Mouse (Mus musculus): Measurements from ENCODE around the gene Hspb7. TPM values are rescaled to one million over a fixed set of nuclear protein-coding genes. Genes with fewer than 3 reads are reported as not detected.

The Hspb7 gene
- polyA plus RNA-seq (2015; fragmentation: Nextera tagmentation; extraction: Ambion mirVana), result 0.85 and 2.6 TPM in 2 replicates

DNA sequence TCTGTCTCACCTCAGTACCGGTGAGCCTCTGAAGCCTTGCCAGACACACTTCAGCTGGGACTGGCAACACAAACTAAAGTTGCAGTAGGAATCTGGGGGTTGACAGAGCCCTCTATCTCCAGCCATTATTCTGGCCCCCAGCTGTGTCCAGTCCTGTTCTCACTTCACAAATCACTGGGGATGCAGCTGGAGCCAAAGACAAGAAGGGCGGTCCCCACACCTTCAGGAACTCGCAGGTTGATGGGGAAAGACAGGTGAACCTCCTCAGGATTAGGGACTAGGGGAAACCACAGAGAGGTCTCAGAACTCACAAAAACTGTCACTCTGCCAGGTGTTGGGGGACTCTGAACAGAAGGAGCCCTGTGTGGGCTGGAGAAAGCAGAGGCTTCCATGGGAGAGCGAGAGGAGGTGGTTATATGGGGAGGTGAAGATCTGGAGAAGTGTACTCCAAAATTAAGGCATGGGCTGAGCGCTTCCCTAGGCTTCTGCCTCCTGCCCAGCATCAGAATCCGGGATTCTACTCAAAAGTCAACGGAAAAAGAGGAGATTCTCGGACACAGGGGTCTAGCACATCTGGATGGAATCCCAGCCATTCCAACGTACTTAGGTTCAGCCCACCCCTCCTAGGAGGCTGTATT is at the start of gene Hspb7:
TSS of gene Hspb7 (plus strand) at position 588 of the 638 bp plus-strand sequence.

DNA sequence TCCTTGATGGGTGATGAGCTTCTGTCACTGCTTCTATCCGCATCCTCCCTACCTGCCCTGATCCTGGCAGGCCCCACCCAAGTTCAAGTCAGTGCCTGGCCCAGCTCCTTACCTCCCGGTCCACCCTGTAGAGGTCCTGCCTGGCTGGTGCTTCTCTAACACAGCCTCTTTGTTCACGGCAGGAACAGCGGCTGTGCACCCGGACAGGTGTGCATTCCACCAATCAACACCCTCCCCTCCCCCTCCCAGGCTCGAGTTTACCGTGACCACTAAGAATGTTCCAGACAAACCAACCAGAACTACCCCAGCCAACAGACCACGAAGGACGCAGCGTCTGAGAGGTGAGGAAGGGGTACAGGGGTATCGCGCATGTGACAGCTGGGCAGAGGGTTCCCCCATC is 22.0 kb upstream of the Hspb7 start, which contains the start of gene Clcnka:
TSS of gene Clcnka (minus strand) at position 180 of the 400 bp plus-strand sequence.

DNA sequence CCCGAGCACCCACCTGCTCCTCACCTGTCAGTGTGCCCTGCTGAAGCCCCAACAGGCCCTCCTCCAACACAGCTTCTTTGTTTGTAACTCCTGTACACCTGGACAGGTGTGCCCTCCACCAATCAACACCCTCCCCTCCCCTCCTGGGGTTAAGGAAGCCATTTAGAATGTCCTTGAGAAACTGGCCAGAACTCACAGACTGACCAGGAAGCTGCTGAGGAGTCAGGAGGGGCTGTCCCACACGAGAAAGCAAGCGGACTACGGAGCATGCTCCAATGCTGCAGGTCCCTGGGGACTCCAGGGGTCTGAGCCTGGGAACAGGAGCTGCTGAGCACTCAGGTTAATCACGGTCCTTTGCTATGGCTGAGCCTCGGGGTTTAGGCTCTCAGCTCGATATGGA is 4.7 kb upstream of the Hspb7 start, which contains the start of gene Clcnkb:
TSS of gene Clcnkb (minus strand) at position 91 of the 400 bp plus-strand sequence.

DNA sequence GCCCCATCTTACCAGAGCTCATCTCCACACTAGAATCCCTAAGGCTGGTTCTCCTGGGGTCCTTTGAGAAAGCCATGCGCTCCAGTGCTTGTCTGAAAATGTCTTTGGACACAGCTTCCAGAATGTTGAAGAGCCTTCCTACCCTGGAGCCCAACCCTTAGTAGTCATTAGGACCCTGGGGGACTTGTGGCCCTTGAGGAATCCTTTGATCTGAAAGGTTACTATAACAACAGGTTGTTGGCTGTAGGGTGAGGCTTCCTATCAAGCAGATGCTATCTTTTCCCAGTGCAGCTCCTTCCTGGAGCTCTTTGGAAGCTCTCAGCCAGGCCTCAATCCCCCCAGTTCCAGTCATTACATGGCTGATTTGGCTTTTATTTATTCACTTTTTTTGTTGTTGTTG is 15.4 kb downstream of the Hspb7 start, which contains the start of gene Srarp:
TSS of gene Srarp (minus strand) at position 132 of the 400 bp plus-strand sequence.

DNA sequence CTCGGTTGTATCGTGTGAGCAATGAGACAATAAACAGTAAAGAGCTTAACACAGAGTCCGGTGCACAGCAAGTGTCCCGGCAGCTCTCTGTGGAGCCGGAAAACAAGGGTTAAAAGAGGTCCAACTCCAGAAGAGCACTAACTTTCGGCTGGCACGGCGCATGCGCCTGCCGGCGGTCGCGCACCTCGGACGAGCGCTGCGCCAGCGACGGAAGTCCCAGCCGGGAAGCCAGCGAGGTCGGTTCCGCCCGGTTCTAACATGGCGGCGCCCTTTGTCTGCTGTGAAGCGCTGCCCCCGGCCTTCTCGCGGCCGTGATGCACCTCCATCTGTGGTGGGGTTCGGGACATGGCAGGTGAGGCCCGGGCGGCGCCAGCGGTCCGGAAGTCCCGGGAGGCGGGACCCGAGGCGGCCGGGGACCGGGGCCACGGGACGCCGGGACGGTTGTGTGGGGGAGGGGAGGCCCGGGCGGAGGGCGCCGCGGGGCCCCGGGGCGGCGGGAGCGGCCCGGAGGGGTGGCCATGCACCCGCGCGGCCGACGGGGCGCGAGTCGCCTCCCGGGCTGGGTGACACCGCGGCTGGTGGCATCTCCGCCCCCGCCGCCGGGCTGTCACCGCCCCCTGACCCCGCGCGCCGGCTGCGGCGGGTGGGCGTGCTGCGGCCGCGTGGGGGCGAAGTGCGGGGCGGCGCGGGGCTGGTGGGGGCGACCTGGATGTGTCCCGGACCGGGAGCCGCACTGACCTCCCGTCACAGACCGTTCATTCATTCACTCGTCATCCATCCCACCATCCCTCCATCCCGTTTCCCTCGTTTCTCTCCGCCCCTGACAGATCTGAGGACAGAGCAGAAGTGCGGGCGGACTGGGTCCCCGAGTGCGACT is 24.1 kb downstream of the Hspb7 start, which contains the start of gene Zbtb17:
TSS of gene Zbtb17 (plus strand) at position 204 of the 877 bp plus-strand sequence.

Other genes starting within 250 kb of the Hspb7 start
- 2.3 and 2.6 TPM in 2 replicates for gene Rsg1, start 206.8 kb upstream of the Hspb7 start, polyA plus RNA-seq (2015; fragmentation: Nextera tagmentation; extraction: Ambion mirVana)
- gene Arhgef19, start 181.3 kb upstream of the Hspb7 start, polyA plus RNA-seq (2015; fragmentation: Nextera tagmentation; extraction: Ambion mirVana), result 8.5 and 11.6 TPM in 2 replicates
- 2.6 and 4.0 TPM in 2 replicates for gene Epha2, start 119.5 kb upstream of the Hspb7 start, polyA plus RNA-seq (2015; fragmentation: Nextera tagmentation; extraction: Ambion mirVana)
- 1.2 and 1.5 TPM in 2 replicates for gene Fam131c, start 52.6 kb upstream of the Hspb7 start, polyA plus RNA-seq (2015; fragmentation: Nextera tagmentation; extraction: Ambion mirVana)
- 0.25 and 0.47 TPM in 2 replicates for gene Clcnka, start 22.1 kb upstream of the Hspb7 start, polyA plus RNA-seq (2015; fragmentation: Nextera tagmentation; extraction: Ambion mirVana)
- 0.29 and 0.30 TPM in 2 replicates for gene Clcnkb, start 4.8 kb upstream of the Hspb7 start, polyA plus RNA-seq (2015; fragmentation: Nextera tagmentation; extraction: Ambion mirVana)
- gene Srarp, start 15.3 kb downstream of the Hspb7 start, polyA plus RNA-seq (2015; fragmentation: Nextera tagmentation; extraction: Ambion mirVana), result not detected in 2 replicates
- 13.8 and 16.4 TPM in 2 replicates for gene Zbtb17, start 23.9 kb downstream of the Hspb7 start, polyA plus RNA-seq (2015; fragmentation: Nextera tagmentation; extraction: Ambion mirVana)
- gene Spen, start 117.8 kb downstream of the Hspb7 start, polyA plus RNA-seq (2015; fragmentation: Nextera tagmentation; extraction: Ambion mirVana), result 4.6 and 6.5 TPM in 2 replicates
- gene Fblim1, start 185.3 kb downstream of the Hspb7 start, polyA plus RNA-seq (2015; fragmentation: Nextera tagmentation; extraction: Ambion mirVana), result 22.7 and 34.9 TPM in 2 replicates
- 1.8 and 2.6 TPM in 2 replicates for gene Tmem82, start 197.9 kb downstream of the Hspb7 start, polyA plus RNA-seq (2015; fragmentation: Nextera tagmentation; extraction: Ambion mirVana)
- gene Slc25a34, start 203.0 kb downstream of the Hspb7 start, polyA plus RNA-seq (2015; fragmentation: Nextera tagmentation; extraction: Ambion mirVana), result 1.5 and 2.2 TPM in 2 replicates
- gene Plekhm2, start 244.1 kb downstream of the Hspb7 start, polyA plus RNA-seq (2015; fragmentation: Nextera tagmentation; extraction: Ambion mirVana), result 5.7 and 7.2 TPM in 2 replicates

Data from adrenal gland, postnatal 0 days (tissue).